In the genomic region with DNA sequence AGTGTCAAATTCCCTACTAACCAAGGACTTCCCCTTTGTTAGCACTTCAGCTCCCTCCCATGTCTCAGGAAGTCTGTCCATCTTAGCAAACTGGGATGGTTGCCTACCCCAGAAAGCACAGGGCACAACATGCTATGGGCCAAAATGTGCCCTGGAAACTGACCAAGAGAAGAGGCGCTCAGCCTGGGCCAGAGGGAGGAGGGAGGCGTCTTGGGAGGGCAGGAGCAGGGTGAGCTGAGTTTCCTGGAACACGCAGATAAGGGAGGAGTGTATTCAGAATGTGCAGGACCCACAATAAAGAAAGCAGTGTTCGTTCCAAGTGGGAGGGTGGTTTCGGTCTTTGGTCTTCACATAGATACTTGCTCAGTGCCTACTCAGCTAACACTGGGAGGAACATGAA, we compare ENCODE assay signal across 11 mouse cellular contexts. TPM values are rescaled to one million over a fixed set of nuclear protein-coding genes. Genes with fewer than 3 reads are reported as not detected.
DNase-seq lines count a peak whose midpoint lies in the region; ATAC-seq and TF ChIP-seq lines count a peak whose summit lies in the region.
"Had no signal": no experiment of that assay in that cellular context is flagged by ENCODE, and none has a peak within 500 bp of the region (broad histone marks: within the 10 kb centered on the region; RNA-seq: fewer than 3 reads in every experiment).

No protein-coding gene starts in this region.

- H3K4me2 ChIP-seq in forebrain, embryonic 13.5 days = no peak overlapping the region
- H3K4me2 ChIP-seq: intestine, embryonic 15.5 days; limb, embryonic 13.5 days had no signal

- DNase-seq in cerebellum, adult 9-11 months = peak; percentile 70
- DNase-seq in cerebellum, adult 11 months = no peak
- DNase-seq in ovary, adult 18-20 months (ENCODE audit: low spot score) = peak; percentile 80
- DNase-seq in ovary, postnatal 10 days (ENCODE audit: low spot score) = no peak
- DNase-seq in liver, adult 2 months (ENCODE audit: extremely low read depth, low read depth, low spot score) = no peak
- peak; percentile 90 for DNase-seq in testis, postnatal 14 days (ENCODE audit: low spot score)
- DNase-seq in left cerebral cortex, adult 8-10 months (ENCODE audit: low spot score in 2 of 2) = no peak
- DNase-seq: spleen, adult 18-20 months had no signal

- ATAC-seq in forebrain, embryonic 13.5 days = no peak
- ATAC-seq: intestine, embryonic 15.5 days had no signal

- H3K4me3 ChIP-seq in liver, adult 2 months (ENCODE audit: insufficient read depth, low read depth, low read length) = no peak overlapping the region
- no peak overlapping the region for H3K4me3 ChIP-seq in forebrain, embryonic 13.5 days
- H3K4me3 ChIP-seq: intestine, embryonic 15.5 days; limb, embryonic 13.5 days had no signal

- TF ChIP-seq POLR2A in liver, adult 2 months (IDR thresholded peaks at IDR 0.05; ENCODE audit: extremely low read depth, insufficient read depth, low read length) = no peak

- no peaks in the 10 kb centered on the region for H3K79me2 ChIP-seq in liver, adult 2 months (ENCODE audit: control insufficient read depth, insufficient read depth, low read length)

- no peak for TF ChIP-seq CTCF in liver, adult 2 months (IDR thresholded peaks at IDR 0.05; ENCODE audit: low read depth, low read length)

- H3K9me3 ChIP-seq in forebrain, embryonic 13.5 days (replicated peaks) = no peaks in the 10 kb centered on the region
- H3K9me3 ChIP-seq: intestine, embryonic 15.5 days; limb, embryonic 13.5 days had no signal

- peaks cover 6% of the 10 kb centered on the region; the same call in 1 of the 2 replicates for H3K36me3 ChIP-seq in liver, adult 2 months (ENCODE audit: control insufficient read depth, insufficient read depth, low read length)
- peaks cover 82% of the 10 kb centered on the region for H3K36me3 ChIP-seq in forebrain, embryonic 13.5 days (ENCODE audit: poor library complexity, severe bottlenecking)

- no peaks in the 10 kb centered on the region for H3K27me3 ChIP-seq in liver, adult 2 months (ENCODE audit: control insufficient read depth, insufficient read depth, low read length)
- no peaks in the 10 kb centered on the region for H3K27me3 ChIP-seq in forebrain, embryonic 13.5 days
- H3K27me3 ChIP-seq: intestine, embryonic 15.5 days; limb, embryonic 13.5 days had no signal

- H3K27ac ChIP-seq in liver, adult 2 months (replicated peaks; ENCODE audit: insufficient read depth, low read depth, low read length) = 0 out of 2 replicates have a peak overlapping the region, but pooled peaks have one; percentile 13
- H3K27ac ChIP-seq in forebrain, embryonic 13.5 days = no peak overlapping the region
- H3K27ac ChIP-seq: intestine, embryonic 15.5 days; limb, embryonic 13.5 days had no signal

- H3K4me1 ChIP-seq in liver, adult 2 months (ENCODE audit: control insufficient read depth, insufficient read depth, low read length) = peaks cover 13% of the 10 kb centered on the region
- H3K4me1 ChIP-seq in forebrain, embryonic 13.5 days = peaks cover 8% of the 10 kb centered on the region

- no peak overlapping the region for H3K9ac ChIP-seq in liver, adult 2 months (ENCODE audit: low read depth, low read length)
- no peak overlapping the region for H3K9ac ChIP-seq in forebrain, embryonic 13.5 days
- H3K9ac ChIP-seq: intestine, embryonic 15.5 days; limb, embryonic 13.5 days had no signal

- WGBS in liver, adult 2 months = 74% methylated on average over 5 of the region's 5 CpGs
- 84% methylated on average over 5 of the region's 5 CpGs for WGBS in forebrain, embryonic 13.5 days

RNA-seq across cellular contexts. Expression of a gene that starts 5.3 kb away (rescaled TPM):
- total RNA-seq in liver, adult 2 months (2014; rRNA removed) = 8.9 and 9.4 TPM in 2 replicates
- 12.2 and 14.5 TPM in 2 replicates for polyA plus RNA-seq in liver, adult 2 months (2012; rRNA removed)
- 63.2 and 70.0 TPM in 2 replicates for polyA plus RNA-seq in forebrain, embryonic 13.5 days (2015; fragmentation: Nextera tagmentation; extraction: Ambion mirVana)
- total RNA-seq in left cerebral cortex, adult 8-10 months (2022) = 10 to 100 TPM; 64.0 to 74.0 (median 66.0) TPM

RNA-seq across cellular contexts. Expression of a gene that starts 10.0 kb away (rescaled TPM):
- total RNA-seq in liver, adult 2 months (2014; rRNA removed) = 4.4 and 5.4 TPM in 2 replicates
- polyA plus RNA-seq in liver, adult 2 months (2012; rRNA removed) = 6.5 and 6.7 TPM in 2 replicates
- 20.1 and 23.3 TPM in 2 replicates for polyA plus RNA-seq in forebrain, embryonic 13.5 days (2015; fragmentation: Nextera tagmentation; extraction: Ambion mirVana)
- 10 to 100 TPM; 18.0 to 21.8 (median 20.4) TPM for total RNA-seq in left cerebral cortex, adult 8-10 months (2022)

RNA-seq across cellular contexts. Expression of a gene that starts 13.5 kb away (rescaled TPM):
- total RNA-seq in liver, adult 2 months (2014; rRNA removed) = 10.5 and 10.7 TPM in 2 replicates
- 28.4 and 32.6 TPM in 2 replicates for polyA plus RNA-seq in liver, adult 2 months (2012; rRNA removed)
- 56.5 and 63.9 TPM in 2 replicates for polyA plus RNA-seq in forebrain, embryonic 13.5 days (2015; fragmentation: Nextera tagmentation; extraction: Ambion mirVana)
- 10 to 100 TPM; 22.7 to 29.9 (median 27.9) TPM for total RNA-seq in left cerebral cortex, adult 8-10 months (2022)

RNA-seq across cellular contexts. Expression of a gene that starts 26.2 kb away (rescaled TPM):
- total RNA-seq in liver, adult 2 months (2014; rRNA removed) = 299 and 328 TPM in 2 replicates
- 507 and 522 TPM in 2 replicates for polyA plus RNA-seq in liver, adult 2 months (2012; rRNA removed)
- polyA plus RNA-seq in forebrain, embryonic 13.5 days (2015; fragmentation: Nextera tagmentation; extraction: Ambion mirVana) = 775 and 903 TPM in 2 replicates
- 100 to 1,000 TPM; 378 to 411 (median 394) TPM for total RNA-seq in left cerebral cortex, adult 8-10 months (2022)

RNA-seq across cellular contexts. Expression of a gene that starts 42.0 kb away (rescaled TPM):
- total RNA-seq in liver, adult 2 months (2014; rRNA removed) = 4.5 and 5.7 TPM in 2 replicates
- 9.8 and 16.8 TPM in 2 replicates for polyA plus RNA-seq in liver, adult 2 months (2012; rRNA removed)
- polyA plus RNA-seq in forebrain, embryonic 13.5 days (2015; fragmentation: Nextera tagmentation; extraction: Ambion mirVana) = 20.0 and 20.3 TPM in 2 replicates
- total RNA-seq in left cerebral cortex, adult 8-10 months (2022) = 10 to 100 TPM; 31.8 to 38.2 (median 34.4) TPM

Comparison
In these comparisons a context has a peak if more than half of its experiments do, and no peak if none do; other contexts are left out.
1. DNase-seq: peak in cerebellum, adult 9-11 months (single experiment), ovary, adult 18-20 months (single experiment) and testis, postnatal 14 days (single experiment); none in cerebellum, adult 11 months (single experiment), ovary, postnatal 10 days (single experiment), liver, adult 2 months (single experiment) and left cerebral cortex, adult 8-10 months (0 of 2).